Mouse (Mus musculus) cerebellum, adult 11-12 months (tissue): ENCODE measurements around the gene Macf1.

Experiments used
- DNase-seq: peaks from one replicate; pipeline ENCODE4 v3.0.0; 2022

Macf1 gene

GRCm38 (mm10) chr4:123684260-123684659, at the start of gene Macf1:
Gene Macf1, minus strand, starts transcription at chr4:123684360.
- DNase-seq, result no peak

GRCm38 (mm10) chr4:123733532-123733931, 49.4 kb upstream of the Macf1 start:
- no peak for DNase-seq

- no peak for DNase-seq
These were observed 48.8 kb upstream of the Macf1 start for GRCm38 (mm10) chr4:123732921-123733320.

GRCm38 (mm10) chr4:123732163-123732910, 48.2 kb upstream of the Macf1 start:
- peak; percentile 85 for DNase-seq

- no peak for DNase-seq
These were observed 37.6 kb upstream of the Macf1 start for GRCm38 (mm10) chr4:123721761-123722160.

- no peak for DNase-seq
These were observed 34.2 kb upstream of the Macf1 start for GRCm38 (mm10) chr4:123718434-123718780.

GRCm38 (mm10) chr4:123717574-123718433, 33.6 kb upstream of the Macf1 start, which contains the start of gene Ndufs5:
Gene Ndufs5, minus strand, starts transcription at chr4:123718202.
- peak; percentile 96 for DNase-seq

- DNase-seq, result no peak
These were observed 28.3 kb upstream of the Macf1 start for GRCm38 (mm10) chr4:123712431-123712830.

GRCm38 (mm10) chr4:123707340-123707739, 23.2 kb upstream of the Macf1 start:
- no peak for DNase-seq

GRCm38 (mm10) chr4:123705340-123705739, 21.2 kb upstream of the Macf1 start:
- DNase-seq, result no peak

GRCm38 (mm10) chr4:123693384-123693783, 9.2 kb upstream of the Macf1 start:
- no peak for DNase-seq

- no peak for DNase-seq
These were observed 7.9 kb upstream of the Macf1 start for GRCm38 (mm10) chr4:123692071-123692470.

- no peak for DNase-seq
These were observed 6.2 kb upstream of the Macf1 start for GRCm38 (mm10) chr4:123690311-123690710.

- peak; percentile 81 for DNase-seq
These were observed 3.0 kb upstream of the Macf1 start for GRCm38 (mm10) chr4:123687025-123687781.

- DNase-seq, result peak; percentile 79
These were observed 2.3 kb upstream of the Macf1 start for GRCm38 (mm10) chr4:123686368-123687024.

- peak; percentile 91 for DNase-seq
These were observed 1.5 kb upstream of the Macf1 start for GRCm38 (mm10) chr4:123685506-123686242.

GRCm38 (mm10) chr4:123685046-123685445, 886 bp upstream of the Macf1 start:
- DNase-seq, result no peak

- DNase-seq, result peak; percentile 51
These were observed 1.9 kb downstream of the Macf1 start for GRCm38 (mm10) chr4:123682291-123682690.

GRCm38 (mm10) chr4:123680962-123681361, 3.2 kb downstream of the Macf1 start:
- DNase-seq, result peak; percentile 6

- DNase-seq, result peak; percentile 70
These were observed 6.9 kb downstream of the Macf1 start for GRCm38 (mm10) chr4:123677060-123677804.

- no peak for DNase-seq
These were observed 13.6 kb downstream of the Macf1 start for GRCm38 (mm10) chr4:123670598-123670997.
